Mouse (Mus musculus) kidney, postnatal 25 days (tissue): ENCODE data around the gene Nfe2l2.
"Not testable (repeated sequence)": the region's sequence is repeated elsewhere in the genome, so short reads cannot be mapped to it uniquely, and the experiment has no call there.

Experiments
- DNase-seq, 2 experiments: peaks; one replicate each; pipeline ENCODE4 v3.0.0; 2021; ENCODE audit warnings: mixed read lengths in 2 of 2

The Nfe2l2 gene

GRCm38 (mm10) chr2:75713083-75713482, 8.6 kb upstream of the Nfe2l2 start:
- no peak for DNase-seq

- peak; percentile 56 to 68 for DNase-seq
Observed at GRCm38 (mm10) chr2:75707420-75707819, 3.0 kb upstream of the Nfe2l2 start.

DNA sequence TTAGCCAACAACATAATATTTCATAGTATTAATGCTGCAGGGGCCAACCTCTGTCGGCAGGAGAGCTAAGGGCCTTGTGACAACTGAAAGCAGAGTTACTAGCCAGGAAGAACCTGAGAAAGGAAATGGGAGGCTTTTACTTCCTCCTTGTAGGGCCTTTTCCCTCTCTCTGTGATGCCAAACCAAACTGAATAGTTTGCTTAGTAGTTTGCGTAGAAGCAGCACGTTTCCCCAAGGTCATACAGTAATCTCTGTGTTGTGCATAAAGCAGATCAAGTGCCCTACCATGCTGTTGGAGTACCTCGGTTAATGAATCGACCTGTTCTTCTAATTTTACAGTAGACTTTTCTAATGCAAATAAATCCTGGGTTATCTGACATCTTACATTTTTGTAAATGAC, 2.0 kb upstream of the Nfe2l2 start:
- DNase-seq = no peak

DNA sequence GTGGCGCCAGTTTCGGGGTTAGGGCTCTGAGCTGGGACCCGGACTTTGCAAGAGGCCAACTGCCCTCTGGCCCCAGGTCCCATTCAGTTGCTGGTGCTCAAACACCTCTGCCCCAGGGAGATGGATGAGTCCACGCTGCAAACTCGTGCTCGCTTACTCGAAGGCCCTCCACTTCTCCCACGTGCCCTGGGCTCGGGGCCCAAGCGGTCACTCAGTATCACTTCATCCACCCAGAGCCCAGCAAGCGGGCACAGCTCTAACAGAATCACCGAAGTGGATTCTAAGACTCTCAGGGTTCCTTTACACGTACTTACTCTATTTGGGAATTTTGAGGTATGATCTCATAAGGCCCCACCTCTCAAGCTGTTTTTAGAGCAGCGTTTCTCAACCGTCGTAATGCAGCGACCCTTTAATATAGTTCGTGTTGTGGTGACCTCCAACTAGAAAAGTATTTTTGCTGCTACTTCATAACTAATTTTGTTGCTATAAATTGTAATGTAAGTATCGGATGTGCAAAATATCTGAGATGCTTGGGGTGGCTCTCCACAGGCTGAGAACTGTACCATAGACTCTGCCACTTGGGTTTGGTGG, 816 bp upstream of the Nfe2l2 start:
- peak; percentile 71 to 91 for DNase-seq

- peak; percentile 98 for DNase-seq
Observed at GRCm38 (mm10) chr2:75703375-75704181, 863 bp downstream of the Nfe2l2 start.

- peak in 1 of 2 experiments; percentile 38 for DNase-seq
Observed at GRCm38 (mm10) chr2:75702588-75702976, 1.9 kb downstream of the Nfe2l2 start.

DNA sequence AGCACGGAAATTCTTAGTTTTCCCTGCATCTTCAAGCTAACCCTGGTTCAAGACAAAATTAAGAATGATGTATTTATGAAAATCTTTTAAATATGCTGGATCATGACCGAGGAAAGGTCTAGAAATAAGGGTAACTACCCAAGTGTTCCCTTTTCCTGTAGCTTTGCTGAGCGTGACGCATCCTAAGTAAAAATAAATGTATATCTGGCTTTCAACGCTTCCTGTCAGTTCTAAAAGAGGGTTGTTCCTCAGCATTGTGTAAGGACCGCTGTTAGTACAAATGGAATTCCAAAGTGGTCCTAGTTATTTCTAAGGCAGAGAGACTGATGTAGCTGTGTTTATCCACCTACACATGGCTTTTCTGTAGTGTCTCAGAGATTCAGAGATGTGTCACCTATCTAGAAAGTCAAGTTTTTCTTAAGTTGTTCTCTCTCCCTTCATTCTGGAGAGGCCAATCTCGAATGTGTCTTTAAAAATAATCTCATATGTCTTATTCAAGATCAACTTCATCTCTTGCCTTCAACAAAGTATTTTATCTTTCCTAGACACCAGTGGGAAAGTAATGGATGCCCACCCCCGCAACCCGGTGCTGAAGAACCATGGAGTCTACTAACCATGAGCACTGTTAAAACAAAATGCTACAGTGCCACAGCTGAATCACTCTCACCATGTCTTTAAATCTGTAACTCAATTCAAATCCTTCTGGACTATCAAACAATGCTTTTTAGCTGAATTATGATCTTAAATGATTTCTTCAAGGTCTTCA, 2.4 kb downstream of the Nfe2l2 start:
- DNase-seq = no peak

DNA sequence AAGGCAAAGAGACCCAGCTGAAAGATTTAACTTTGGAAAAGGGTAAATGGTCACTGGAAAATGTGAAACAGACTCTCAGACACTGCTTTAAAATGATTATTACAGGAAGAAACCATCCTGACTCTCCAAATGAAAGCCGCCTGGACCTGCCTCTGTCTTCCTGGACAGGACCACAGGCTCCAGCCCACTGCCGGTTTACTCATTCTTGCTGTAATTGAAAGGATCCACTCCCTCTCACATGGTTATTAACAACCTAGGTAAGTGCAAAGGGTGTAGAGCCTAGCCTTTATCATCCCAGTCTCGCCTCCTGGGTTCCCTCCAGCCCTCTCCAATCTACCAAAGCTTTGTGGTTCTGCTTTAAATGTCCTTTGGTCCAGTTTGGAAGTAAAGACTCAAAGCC, 3.2 kb downstream of the Nfe2l2 start:
- DNase-seq = no peak

GRCm38 (mm10) chr2:75700543-75700942, 3.9 kb downstream of the Nfe2l2 start:
- DNase-seq = no peak

DNA sequence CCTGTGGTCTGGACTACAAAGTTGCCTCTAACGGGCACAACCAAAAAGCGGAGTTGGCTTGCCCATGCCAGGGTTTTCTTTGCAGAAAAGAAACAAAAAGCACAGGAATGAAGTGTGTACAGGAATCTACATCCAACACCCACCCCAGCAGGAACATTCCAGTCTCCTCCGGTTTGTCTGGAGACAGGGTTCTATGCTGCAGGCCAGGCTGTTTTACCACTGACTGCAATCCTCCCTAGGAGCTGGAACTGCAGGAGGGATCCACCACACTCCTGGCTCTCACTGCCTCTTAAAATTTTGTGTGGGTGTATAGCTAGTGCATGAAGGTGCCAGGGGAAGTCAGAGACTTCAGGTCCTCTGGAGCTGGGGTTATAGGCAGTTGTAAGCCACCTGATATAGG, 5.6 kb downstream of the Nfe2l2 start:
- no peak for DNase-seq

GRCm38 (mm10) chr2:75698007-75698406, 6.4 kb downstream of the Nfe2l2 start:
- DNase-seq = no peak

DNA sequence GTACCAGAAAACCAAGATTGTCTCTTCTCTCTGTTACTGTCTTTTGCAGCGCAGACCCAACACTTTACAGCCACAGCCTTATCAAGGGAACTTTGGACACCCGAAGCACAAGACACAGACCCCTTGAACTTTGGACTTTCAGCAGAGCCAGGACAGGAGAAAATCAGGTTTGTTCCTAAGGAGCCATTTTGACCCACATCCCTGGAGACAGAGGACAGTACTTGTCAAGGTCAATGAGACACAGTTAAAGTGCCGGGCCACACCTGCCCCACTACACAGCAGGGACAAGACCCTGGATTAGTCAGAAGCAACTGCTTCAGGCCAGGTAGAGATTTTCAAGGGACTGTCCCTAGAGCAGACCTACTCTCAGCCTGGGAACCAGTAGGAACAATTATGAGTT, 7.2 kb downstream of the Nfe2l2 start:
- DNase-seq = peak in 1 of 2 experiments; percentile 50

GRCm38 (mm10) chr2:75696371-75696770, 8.1 kb downstream of the Nfe2l2 start:
- DNase-seq = peak; percentile 42 to 62

GRCm38 (mm10) chr2:75695676-75696350, 8.6 kb downstream of the Nfe2l2 start:
- DNase-seq = peak in 1 of 2 experiments; percentile 47

DNA sequence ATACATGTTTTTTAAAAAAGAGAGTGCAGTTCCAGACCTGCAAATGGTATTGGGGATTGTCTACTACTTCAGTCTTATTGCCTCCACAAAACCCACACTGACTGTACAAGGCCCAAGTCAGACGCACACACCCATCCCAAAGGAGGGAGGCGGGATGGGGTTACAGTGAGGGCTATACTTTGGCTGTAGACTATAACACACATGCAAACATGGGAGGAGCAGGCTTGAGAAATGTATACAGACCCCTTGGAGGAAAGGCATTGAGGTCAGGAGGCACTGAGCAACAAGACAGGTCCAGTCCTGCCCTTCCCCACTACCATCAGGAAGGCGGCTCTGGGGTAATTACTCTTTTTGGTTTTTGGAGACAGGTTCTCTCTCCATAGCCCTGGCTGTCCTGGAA, 9.5 kb downstream of the Nfe2l2 start:
- not testable (repeated sequence) for DNase-seq

GRCm38 (mm10) chr2:75692369-75692768, 12.1 kb downstream of the Nfe2l2 start:
- no peak for DNase-seq

DNA sequence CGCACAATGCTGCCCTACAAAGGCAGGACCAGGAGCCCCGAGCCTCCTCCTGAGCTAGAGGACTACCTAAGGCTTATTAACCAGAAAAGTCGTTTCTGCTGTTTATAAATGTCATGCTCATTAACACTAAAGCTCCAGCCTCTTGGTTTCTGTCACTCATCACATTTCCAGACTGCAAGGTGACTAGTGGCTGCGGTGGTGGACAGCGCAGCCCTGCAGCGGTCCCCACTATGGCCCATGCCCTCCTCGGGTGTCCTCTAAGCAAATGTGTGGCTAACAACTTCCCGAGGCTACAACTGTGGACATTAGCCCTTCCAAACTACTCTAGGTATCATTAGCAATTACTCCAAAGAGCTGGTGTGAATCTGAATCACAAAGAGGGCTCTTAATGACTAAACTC, 13.1 kb downstream of the Nfe2l2 start:
- no peak for DNase-seq

DNA sequence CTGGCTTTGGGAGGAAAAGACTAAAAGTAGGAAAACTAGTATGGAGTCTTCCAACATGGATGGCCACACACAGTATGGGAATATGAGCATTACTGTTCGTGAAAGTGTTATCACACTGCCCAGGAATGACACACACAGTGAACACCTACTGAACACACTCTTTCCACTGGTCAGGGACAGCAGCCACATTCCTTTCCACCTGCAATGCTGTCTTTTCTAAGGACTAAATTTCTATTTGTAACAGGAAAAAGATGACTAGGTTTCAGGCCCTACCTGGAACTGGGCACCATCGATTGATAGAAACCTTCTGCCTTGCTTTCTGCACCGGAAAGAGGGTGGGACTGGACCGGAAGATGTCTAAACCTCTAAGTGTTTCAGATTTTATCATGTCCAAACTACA, 13.8 kb downstream of the Nfe2l2 start:
- no peak for DNase-seq

GRCm38 (mm10) chr2:75689482-75690158, 14.8 kb downstream of the Nfe2l2 start:
- DNase-seq = peak in 1 of 2 experiments; percentile 48

- no peak for DNase-seq
Observed at GRCm38 (mm10) chr2:75688901-75689300, 15.5 kb downstream of the Nfe2l2 start.

GRCm38 (mm10) chr2:75687040-75687749, 17.2 kb downstream of the Nfe2l2 start:
- DNase-seq = peak in 1 of 2 experiments; percentile 39

- peak in 1 of 2 experiments; percentile 41 for DNase-seq
Observed at GRCm38 (mm10) chr2:75685458-75685861, 19.0 kb downstream of the Nfe2l2 start.
